Mouse (Mus musculus) induced T-regulatory cell, adult 2 months (primary cell): ENCODE results near the gene Fli1.
A peak's percentile ranks its signal among the peaks of the same experiment; 100 is the strongest.

Experiments used
- DNase-seq: peaks from one replicate; pipeline ENCODE4 v3.0.0-alpha.2; 2012; ENCODE audit warnings: low read depth

Gene Fli1

GRCm38 (mm10) chr9:32542212-32543039, at the start of gene Fli1:
TSS of gene Fli1 (minus strand) at chr9:32542861.
- DNase-seq = peak; percentile 67

- peak; percentile 99 for DNase-seq
These were observed 49.3 kb upstream of the Fli1 start for GRCm38 (mm10) chr9:32591732-32592582.

GRCm38 (mm10) chr9:32590571-32590970, 47.9 kb upstream of the Fli1 start:
- DNase-seq = no peak

- DNase-seq = peak; percentile 95
These were observed 47.2 kb upstream of the Fli1 start for GRCm38 (mm10) chr9:32589900-32590299.

- peak; percentile 58 for DNase-seq
These were observed 42.7 kb upstream of the Fli1 start for GRCm38 (mm10) chr9:32585357-32585756.

- no peak for DNase-seq
These were observed 41.2 kb upstream of the Fli1 start for GRCm38 (mm10) chr9:32583905-32584304.

- peak; percentile 60 for DNase-seq
These were observed 39.4 kb upstream of the Fli1 start for GRCm38 (mm10) chr9:32581851-32582573.

GRCm38 (mm10) chr9:32578411-32578810, 35.8 kb upstream of the Fli1 start:
- no peak for DNase-seq

GRCm38 (mm10) chr9:32573638-32574037, 31.0 kb upstream of the Fli1 start:
- no peak for DNase-seq

- no peak for DNase-seq
These were observed 29.0 kb upstream of the Fli1 start for GRCm38 (mm10) chr9:32571676-32572075.

GRCm38 (mm10) chr9:32570547-32570946, 27.9 kb upstream of the Fli1 start:
- peak; percentile 60 for DNase-seq

- no peak for DNase-seq
These were observed 26.6 kb upstream of the Fli1 start for GRCm38 (mm10) chr9:32569261-32569660.

GRCm38 (mm10) chr9:32567603-32568002, 24.9 kb upstream of the Fli1 start:
- DNase-seq = no peak

GRCm38 (mm10) chr9:32565309-32565708, 22.6 kb upstream of the Fli1 start:
- DNase-seq = no peak

GRCm38 (mm10) chr9:32562837-32563236, 20.2 kb upstream of the Fli1 start:
- DNase-seq = no peak

GRCm38 (mm10) chr9:32562409-32562808, 19.7 kb upstream of the Fli1 start:
- DNase-seq = peak; percentile 53

GRCm38 (mm10) chr9:32561190-32561890, 18.7 kb upstream of the Fli1 start:
- no peak for DNase-seq

GRCm38 (mm10) chr9:32559859-32560258, 17.2 kb upstream of the Fli1 start:
- DNase-seq = no peak

GRCm38 (mm10) chr9:32559454-32559853, 16.8 kb upstream of the Fli1 start:
- no peak for DNase-seq

GRCm38 (mm10) chr9:32556313-32556712, 13.7 kb upstream of the Fli1 start:
- no peak for DNase-seq

- DNase-seq = no peak
These were observed 12.6 kb upstream of the Fli1 start for GRCm38 (mm10) chr9:32555279-32555678.

- no peak for DNase-seq
These were observed 7.9 kb upstream of the Fli1 start for GRCm38 (mm10) chr9:32550541-32550940.
